8 mouse cellular contexts compared by ENCODE assay signal in genomic region chr10:121033826-121034568, GRCm38 (mm10). TPM values are rescaled to one million over a fixed set of nuclear protein-coding genes. Genes with fewer than 3 reads are reported as not detected.
DNase-seq lines count a peak whose midpoint lies in the region; ATAC-seq and TF ChIP-seq lines count a peak whose summit lies in the region.

Gene Wif1, plus strand, starts transcription at chr10:121033960.

- H3K9ac ChIP-seq in embryonic facial prominence, embryonic 15.5 days: peak within 1 kb of the TSS; percentile 42; the same call in 1 of the 2 replicates
- peak within 1 kb of the TSS; percentile 70 for H3K9ac ChIP-seq in heart, embryonic 11.5 days (ENCODE audit: low read depth, low read length)
- peak within 1 kb of the TSS; percentile 46; the same call in 1 of the 2 replicates for H3K9ac ChIP-seq in kidney, embryonic 15.5 days
- no peak within 1 kb of the TSS for H3K9ac ChIP-seq in liver, embryonic 14.5 days (replicated peaks)
- H3K9ac ChIP-seq in stomach, embryonic 14.5 days (replicated peaks; ENCODE audit: low read depth, low read length): 0 out of 2 replicates have a peak within 1 kb of the TSS, but pooled peaks have one; percentile 10

- peak; percentile 73 for DNase-seq in CD4-positive helper T cell, adult 2 months (ENCODE audit: low read depth, low spot score)
- DNase-seq in liver, embryonic 14.5 days (ENCODE audit: low read depth in 3 of 3, low spot score in 3 of 3): peak in 1 of 3 experiments; percentile 4
- DNase-seq in neural tube, embryonic 10.5 days (ENCODE audit: extremely low spot score, low spot score): peak; percentile 90

- no peak; the same call in 1 of the 2 replicates for TF ChIP-seq POLR2A in bone marrow, adult 2 months (IDR thresholded peaks at IDR 0.05; ENCODE audit: borderline replicate concordance, control insufficient read depth, low read depth, low read length)

- peak; percentile 89 for ATAC-seq in embryonic facial prominence, embryonic 15.5 days (ENCODE audit: insufficient number of reproducible peaks, low FRiP score, low TSS enrichment, low read depth)
- peak; percentile 83 for ATAC-seq in heart, embryonic 11.5 days (replicated peaks; ENCODE audit: insufficient number of reproducible peaks, low FRiP score, low TSS enrichment)
- peak; percentile 96 for ATAC-seq in kidney, embryonic 15.5 days (replicated peaks; ENCODE audit: low FRiP score)
- ATAC-seq in liver, embryonic 14.5 days (ENCODE audit: insufficient read depth): peak; percentile 86
- peak; percentile 91 for ATAC-seq in stomach, embryonic 14.5 days (ENCODE audit: insufficient number of reproducible peaks, insufficient read depth, low FRiP score, low read depth)

- peaks cover 3% of the 10 kb centered on the region for H3K4me1 ChIP-seq in bone marrow, adult 2 months (ENCODE audit: control insufficient read depth, insufficient read depth, low read length)
- H3K4me1 ChIP-seq in embryonic facial prominence, embryonic 15.5 days: 0 out of 2 replicates have a peak, but pooled peaks cover 11% of the 10 kb centered on the region
- H3K4me1 ChIP-seq in heart, embryonic 11.5 days (ENCODE audit: control insufficient read depth, insufficient read depth, low read length): peaks cover 5% of the 10 kb centered on the region
- peaks cover 12% of the 10 kb centered on the region for H3K4me1 ChIP-seq in kidney, embryonic 15.5 days
- 0 out of 4 replicates have a peak, but pooled peaks cover 0 to 3% of the 10 kb centered on the region in 2 experiments for H3K4me1 ChIP-seq in liver, embryonic 14.5 days (replicated peaks; ENCODE audit: control insufficient read depth in 2 of 2, insufficient read depth in 2 of 2, low read length in 1 of 2)
- H3K4me1 ChIP-seq in stomach, embryonic 14.5 days (ENCODE audit: control insufficient read depth, insufficient read depth, low read length): peaks cover 4% of the 10 kb centered on the region; the same call in 1 of the 2 replicates

- peak within 1 kb of the TSS; percentile 92 for H3K4me2 ChIP-seq in embryonic facial prominence, embryonic 15.5 days (replicated peaks)
- peak within 1 kb of the TSS; percentile 97 for H3K4me2 ChIP-seq in heart, embryonic 11.5 days
- H3K4me2 ChIP-seq in kidney, embryonic 15.5 days: peak within 1 kb of the TSS; percentile 95
- peak within 1 kb of the TSS; percentile 64 for H3K4me2 ChIP-seq in liver, embryonic 14.5 days (ENCODE audit: low read depth)
- H3K4me2 ChIP-seq in stomach, embryonic 14.5 days (replicated peaks; ENCODE audit: low read depth, low read length): peak within 1 kb of the TSS; percentile 93

- no peaks in the 10 kb centered on the region for H3K36me3 ChIP-seq in embryonic facial prominence, embryonic 15.5 days
- no peaks in the 10 kb centered on the region for H3K36me3 ChIP-seq in heart, embryonic 11.5 days (ENCODE audit: control insufficient read depth, insufficient read depth, low read length)
- no peaks in the 10 kb centered on the region for H3K36me3 ChIP-seq in kidney, embryonic 15.5 days
- H3K36me3 ChIP-seq in liver, embryonic 14.5 days (replicated peaks; ENCODE audit: control insufficient read depth, insufficient read depth, low read depth): no peaks in the 10 kb centered on the region
- H3K36me3 ChIP-seq in stomach, embryonic 14.5 days (ENCODE audit: control insufficient read depth, insufficient read depth, low read length): no peaks in the 10 kb centered on the region

- TF ChIP-seq CTCF in bone marrow, adult 2 months (IDR thresholded peaks at IDR 0.05; ENCODE audit: control insufficient read depth, insufficient read depth, low read length): peak; percentile 62
- peak; percentile 78 for TF ChIP-seq CTCF in liver, embryonic 14.5 days (IDR thresholded peaks at IDR 0.05; ENCODE audit: low read depth)

- WGBS in bone marrow, adult 2 months: 2% methylated on average over 49 of the region's 49 CpGs
- under 1% methylated on average over 49 of the region's 49 CpGs for WGBS in embryonic facial prominence, embryonic 15.5 days
- 1% methylated on average over 49 of the region's 49 CpGs for WGBS in heart, embryonic 11.5 days (ENCODE audit: insufficient replicate concordance)
- under 1% methylated on average over 49 of the region's 49 CpGs for WGBS in kidney, embryonic 15.5 days
- WGBS in liver, embryonic 14.5 days (ENCODE audit: insufficient replicate concordance): under 1% methylated on average over 49 of the region's 49 CpGs
- under 1% methylated on average over 49 of the region's 49 CpGs for WGBS in stomach, embryonic 14.5 days

- no peak for TF ChIP-seq EP300 in liver, embryonic 14.5 days (IDR thresholded peaks at IDR 0.05; ENCODE audit: low read depth)

- H3K27me3 ChIP-seq in embryonic facial prominence, embryonic 15.5 days: no peaks in the 10 kb centered on the region
- peaks cover 13% of the 10 kb centered on the region; the same call in 1 of the 2 replicates for H3K27me3 ChIP-seq in heart, embryonic 11.5 days (ENCODE audit: control insufficient read depth, insufficient read depth, low read length)
- peaks cover 60% of the 10 kb centered on the region for H3K27me3 ChIP-seq in kidney, embryonic 15.5 days
- peaks cover 19% of the 10 kb centered on the region for H3K27me3 ChIP-seq in liver, embryonic 14.5 days (ENCODE audit: control insufficient read depth, insufficient read depth, low read length)
- H3K27me3 ChIP-seq in stomach, embryonic 14.5 days (ENCODE audit: control insufficient read depth, insufficient read depth, low read length): 0 out of 2 replicates have a peak, but pooled peaks cover 5% of the 10 kb centered on the region

- H3K4me3 ChIP-seq in bone marrow, adult 2 months (replicated peaks; ENCODE audit: control insufficient read depth, low read depth, low read length): peak within 1 kb of the TSS; percentile 58
- H3K4me3 ChIP-seq in embryonic facial prominence, embryonic 15.5 days (replicated peaks): peak within 1 kb of the TSS; percentile 62
- peak within 1 kb of the TSS; percentile 59 for H3K4me3 ChIP-seq in heart, embryonic 11.5 days (ENCODE audit: low read depth, low read length)
- H3K4me3 ChIP-seq in kidney, embryonic 15.5 days (replicated peaks): peak within 1 kb of the TSS; percentile 57
- peak within 1 kb of the TSS; percentile 53 to 62 for H3K4me3 ChIP-seq in liver, embryonic 14.5 days (ENCODE audit: insufficient read depth in 1 of 2, low read depth in 2 of 2, low read length in 2 of 2)
- H3K4me3 ChIP-seq in stomach, embryonic 14.5 days (ENCODE audit: low read depth, low read length): peak within 1 kb of the TSS; percentile 53

- no peak within 1 kb of the TSS for H3K27ac ChIP-seq in bone marrow, adult 2 months (ENCODE audit: control insufficient read depth, insufficient read depth, low read depth, low read length, poor library complexity)
- peak within 1 kb of the TSS; percentile 65; the same call in 1 of the 2 replicates for H3K27ac ChIP-seq in embryonic facial prominence, embryonic 15.5 days (replicated peaks)
- H3K27ac ChIP-seq in heart, embryonic 11.5 days (ENCODE audit: low read depth, low read length): no peak within 1 kb of the TSS
- no peak within 1 kb of the TSS for H3K27ac ChIP-seq in kidney, embryonic 15.5 days
- no peak within 1 kb of the TSS for H3K27ac ChIP-seq in liver, embryonic 14.5 days
- no peak within 1 kb of the TSS for H3K27ac ChIP-seq in stomach, embryonic 14.5 days (ENCODE audit: low read length)

- no peaks in the 10 kb centered on the region for H3K9me3 ChIP-seq in embryonic facial prominence, embryonic 15.5 days (replicated peaks)
- no peaks in the 10 kb centered on the region for H3K9me3 ChIP-seq in heart, embryonic 11.5 days (replicated peaks; ENCODE audit: control insufficient read depth, low read length)
- no peaks in the 10 kb centered on the region for H3K9me3 ChIP-seq in kidney, embryonic 15.5 days (replicated peaks)
- no peaks in the 10 kb centered on the region for H3K9me3 ChIP-seq in liver, embryonic 14.5 days (ENCODE audit: control insufficient read depth, low read length)
- H3K9me3 ChIP-seq in stomach, embryonic 14.5 days (ENCODE audit: control insufficient read depth, low read depth, low read length): no peaks in the 10 kb centered on the region

RNA-seq across cellular contexts. Expression of gene Wif1, which starts in this region (rescaled TPM):
- 2.5 and 3.2 TPM in 2 replicates for polyA plus RNA-seq in bone marrow, adult 2 months (2011; ENCODE audit: insufficient read depth, insufficient read length, low replicate concordance, missing spikeins)
- polyA plus RNA-seq in embryonic facial prominence, embryonic 15.5 days (2015; fragmentation: Nextera tagmentation; extraction: Ambion mirVana): 89.0 and 92.7 TPM in 2 replicates
- polyA plus RNA-seq in heart, embryonic 11.5 days (2014; fragmentation: Nextera tagmentation; extraction: Ambion mirVana): 1.1 and 1.6 TPM in 2 replicates
- polyA plus RNA-seq in kidney, embryonic 15.5 days (2015; fragmentation: Nextera tagmentation; extraction: Ambion mirVana): 2.1 and 3.9 TPM in 2 replicates
- polyA plus RNA-seq in liver, embryonic 14.5 days (2012; rRNA removed): 0.41 and 0.54 TPM in 2 replicates
- 0.67 and 0.76 TPM in 2 replicates for polyA plus RNA-seq in liver, embryonic 14.5 days (2014; fragmentation: Nextera tagmentation; extraction: Ambion mirVana)
- polyA plus RNA-seq in stomach, embryonic 14.5 days (2014; fragmentation: Nextera tagmentation; extraction: Ambion mirVana): 1.7 and 2.2 TPM in 2 replicates

Comparison
In these comparisons a context has a peak if more than half of its experiments do, and no peak if none do; other contexts are left out.
1. RNA of gene Wif1 (polyA plus RNA-seq): 89.0 to 92.7 TPM in embryonic facial prominence, embryonic 15.5 days; 2.5 to 3.2 TPM in bone marrow, adult 2 months, 2.1 to 3.9 TPM in kidney, embryonic 15.5 days, 1.7 to 2.2 TPM in stomach, embryonic 14.5 days, 1.1 to 1.6 TPM in heart, embryonic 11.5 days and 0.41 to 0.76 TPM in liver, embryonic 14.5 days; every median in the first group is over 10 times any median in the second.
2. Peak in ATAC-seq, H3K4me3 ChIP-seq and H3K4me2 ChIP-seq in liver, embryonic 14.5 days; RNA of the gene not detected or under 1 TPM.
3. Peak in every context shown above with its lines, with median percentiles within 50 percentile points of each other: H3K4me3 ChIP-seq, ATAC-seq and H3K4me2 ChIP-seq.